Mouse (Mus musculus) cerebellum, postnatal 4 days (tissue): ENCODE measurements at regions not wholly inside any gene's neighbourhood (a gene's known extent, or its start where the extent isn't known, plus 50 kb on each side); places are given as distances from the start of the nearest gene placed in this dataset.
"Not testable (repeated sequence)": the region's sequence is repeated elsewhere in the genome, so short reads cannot be mapped to it uniquely, and the experiment has no call there.

Source experiments
- DNase-seq, 2 experiments: peaks; one replicate each; pipeline ENCODE4 v3.0.0; 2022; ENCODE audit warnings: low spot score in 2 of 2, mixed read lengths in 1 of 2

DNA sequence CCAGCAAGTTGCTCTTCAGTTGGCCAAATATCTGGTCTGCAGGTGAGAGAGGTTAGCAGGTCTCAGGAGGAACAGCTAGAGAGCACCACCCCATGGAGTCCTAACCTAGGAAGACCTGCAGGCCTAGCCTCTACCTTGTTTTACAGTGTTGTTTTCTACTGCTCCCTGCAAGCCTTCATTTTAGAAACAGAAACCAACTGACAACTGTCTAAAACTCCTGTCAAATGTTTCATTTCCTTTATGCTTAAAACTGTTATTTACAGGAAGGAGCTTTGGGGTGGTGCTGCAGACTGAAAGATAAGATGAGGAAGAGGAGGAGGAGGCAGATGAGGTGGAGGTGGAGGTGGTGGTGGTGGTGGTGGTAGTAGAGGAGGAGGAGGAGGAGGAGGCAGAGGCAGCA lies 96.6 kb upstream of the Selenop start:
- no peak for DNase-seq

DNA sequence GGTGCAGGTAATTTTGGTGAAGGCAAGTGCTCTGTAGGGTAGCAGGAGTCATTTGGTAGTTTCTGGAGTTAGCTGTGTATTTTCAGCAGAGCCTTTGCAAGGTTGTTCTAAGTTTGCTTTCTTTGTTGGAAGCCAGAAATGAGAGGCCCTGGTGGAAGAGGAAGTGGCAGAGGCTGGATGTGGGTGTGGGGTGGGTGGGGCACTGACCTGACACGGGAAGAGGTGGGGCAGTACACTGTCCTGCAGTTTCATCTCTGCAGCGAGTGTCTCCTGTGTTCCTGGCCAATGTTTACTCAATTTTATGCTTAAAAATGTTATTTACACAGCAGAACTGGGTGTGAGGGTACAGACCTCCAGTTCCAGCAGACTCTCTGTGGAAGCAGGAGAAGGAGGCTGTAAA lies 94.3 kb upstream of the Selenop start:
- DNase-seq, result no peak

DNA sequence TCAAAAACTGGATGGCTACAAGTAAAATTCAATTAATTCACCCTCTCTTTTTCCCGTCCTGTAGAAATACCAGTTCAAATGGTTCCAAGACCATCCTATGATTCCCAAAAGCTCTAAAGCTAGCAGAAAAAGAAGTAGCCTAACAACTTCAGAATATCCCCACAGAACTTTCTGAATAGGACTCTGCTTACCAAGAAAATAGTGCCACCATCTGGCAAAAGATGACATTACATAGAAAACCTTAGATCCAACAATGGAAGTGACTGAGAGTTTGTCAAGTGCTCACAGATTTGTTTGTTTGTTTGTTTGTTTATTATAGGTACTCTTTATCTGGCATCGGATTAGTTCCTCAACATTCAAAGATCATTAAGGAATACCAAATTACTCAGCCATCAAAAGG lies 93.5 kb upstream of the Selenop start:
- DNase-seq, result no peak

DNA sequence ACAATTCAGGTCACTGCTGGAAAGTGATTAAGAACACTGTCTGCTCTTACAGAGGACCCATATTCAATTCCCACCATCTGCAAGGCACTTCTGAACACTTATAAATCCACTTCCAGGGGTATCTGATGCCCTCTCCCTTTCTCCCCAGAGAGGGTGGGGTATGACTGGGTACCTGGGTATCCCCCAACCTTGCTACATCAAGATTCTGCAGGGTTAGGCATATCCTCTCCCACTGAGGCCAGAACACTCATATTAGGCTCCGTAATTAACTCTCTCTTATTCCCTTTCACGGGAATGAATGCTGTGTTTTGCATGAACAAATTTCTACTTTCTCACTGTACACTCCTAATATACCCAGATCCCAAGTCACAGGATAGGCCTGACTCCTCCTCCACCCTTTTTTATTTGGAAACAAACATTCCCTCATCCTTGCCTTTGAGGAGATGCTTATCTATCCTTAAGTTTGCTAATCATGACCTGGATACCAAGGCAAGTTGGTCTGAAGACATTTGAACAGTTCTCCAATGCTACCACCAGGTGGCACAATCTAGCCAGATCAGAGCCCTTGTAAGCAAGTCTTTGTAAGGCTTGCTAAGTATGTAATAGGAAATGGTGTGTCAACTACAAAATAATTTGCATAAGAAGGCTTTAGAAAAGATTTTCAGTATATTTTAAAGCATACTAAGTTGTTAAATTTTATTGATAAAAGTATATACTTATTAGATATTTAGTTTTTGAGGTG lies 66.3 kb upstream of the Selenop start:
- DNase-seq, result peak in 1 of 2 experiments; percentile 47

GRCm38 (mm10) chr15:3205522-3205921 lies 62.8 kb upstream of the Selenop start:
- DNase-seq, result no peak

GRCm38 (mm10) chr15:3206076-3206475 lies 62.3 kb upstream of the Selenop start:
- not testable (repeated sequence) for DNase-seq

DNA sequence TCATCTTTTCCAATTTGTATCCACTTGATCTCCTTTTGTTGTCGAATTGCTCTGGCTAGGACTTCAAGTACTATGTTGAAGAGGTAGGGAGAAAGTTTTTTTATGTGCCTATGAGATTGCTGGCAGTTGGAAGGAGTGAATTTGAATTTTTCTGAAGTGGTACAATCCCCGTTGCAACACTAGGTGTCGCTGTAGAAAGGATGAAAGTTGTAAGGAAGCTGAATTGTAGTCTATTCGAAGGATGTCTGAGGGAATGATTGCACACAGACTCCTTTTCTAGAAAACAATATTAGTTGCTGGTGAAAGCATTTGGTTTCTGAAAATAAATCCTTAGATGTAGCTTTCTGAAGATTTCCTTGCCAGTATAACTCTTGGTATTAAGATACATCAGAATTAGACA lies 54.6 kb upstream of the Selenop start:
- DNase-seq, result peak in 1 of 2 experiments; percentile 33

- DNase-seq, result no peak
Observed at GRCm38 (mm10) chr15:3215201-3215600, 53.1 kb upstream of the Selenop start.
